Mouse (Mus musculus): ENCODE measurements around the gene Gm10663.

The Gm10663 gene

DNA sequence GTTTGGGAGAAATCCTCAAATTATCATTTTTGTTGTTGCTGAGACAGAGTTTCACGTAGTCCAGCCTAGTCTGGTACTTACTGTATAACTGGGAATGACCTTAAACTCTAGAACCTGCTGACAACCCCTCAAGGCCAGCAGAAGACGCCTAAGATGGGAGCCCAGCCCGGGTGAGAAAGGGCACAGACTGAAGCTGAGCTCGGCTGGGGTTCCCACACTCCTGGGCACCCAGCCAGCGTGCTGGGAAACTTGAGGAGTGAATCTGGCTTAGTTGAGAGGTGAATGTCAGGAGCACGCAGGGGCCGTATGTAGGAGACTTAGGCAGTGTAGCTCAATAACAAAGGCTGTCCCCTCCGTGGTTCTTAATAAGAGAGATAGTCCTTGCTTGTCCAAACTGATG is 12.9 kb downstream of the Gm10663 start:
- no peak for DNase-seq (ENCODE audit: low spot score)

DNA sequence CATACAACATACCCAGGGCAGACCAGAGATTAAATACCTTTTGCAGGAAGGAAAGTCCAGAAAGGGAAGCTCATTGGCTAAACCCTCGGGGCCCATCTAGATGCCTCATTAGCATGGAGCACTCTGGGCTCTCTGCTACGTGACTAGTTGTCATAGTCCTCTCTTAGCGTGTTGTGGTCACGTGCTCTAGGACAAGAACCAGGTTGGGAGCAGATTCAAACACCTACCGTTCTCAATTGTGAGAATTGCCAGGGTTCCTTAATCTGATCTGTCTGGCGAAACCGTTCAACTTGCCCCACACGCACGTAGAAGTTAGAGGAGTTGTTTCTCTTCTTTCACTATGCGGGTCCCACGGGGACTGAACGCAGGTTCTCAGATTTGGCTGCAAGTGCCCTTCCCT is 13.3 kb downstream of the Gm10663 start:
- no peak for DNase-seq (ENCODE audit: low spot score)

DNA sequence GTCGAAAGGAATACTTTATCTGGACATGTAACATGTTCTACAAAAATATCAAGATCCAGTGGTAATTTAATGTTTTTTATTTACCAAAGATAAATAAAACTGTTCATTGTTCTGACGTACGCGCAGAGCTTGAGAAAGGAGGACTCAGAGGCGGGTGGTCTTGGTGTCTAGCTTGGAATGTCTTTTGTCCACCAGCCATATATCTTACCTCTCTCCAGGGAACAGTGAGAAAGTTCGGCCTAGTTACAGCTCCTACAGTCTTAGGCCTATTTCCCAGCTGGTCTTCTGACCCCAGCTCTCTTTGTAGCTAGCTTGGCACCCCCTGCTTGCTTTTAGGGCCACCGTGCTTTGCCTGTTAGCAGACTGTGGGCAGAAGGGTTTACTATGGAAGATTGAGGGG is 14.9 kb downstream of the Gm10663 start:
- DNase-seq (ENCODE audit: low spot score): no peak

DNA sequence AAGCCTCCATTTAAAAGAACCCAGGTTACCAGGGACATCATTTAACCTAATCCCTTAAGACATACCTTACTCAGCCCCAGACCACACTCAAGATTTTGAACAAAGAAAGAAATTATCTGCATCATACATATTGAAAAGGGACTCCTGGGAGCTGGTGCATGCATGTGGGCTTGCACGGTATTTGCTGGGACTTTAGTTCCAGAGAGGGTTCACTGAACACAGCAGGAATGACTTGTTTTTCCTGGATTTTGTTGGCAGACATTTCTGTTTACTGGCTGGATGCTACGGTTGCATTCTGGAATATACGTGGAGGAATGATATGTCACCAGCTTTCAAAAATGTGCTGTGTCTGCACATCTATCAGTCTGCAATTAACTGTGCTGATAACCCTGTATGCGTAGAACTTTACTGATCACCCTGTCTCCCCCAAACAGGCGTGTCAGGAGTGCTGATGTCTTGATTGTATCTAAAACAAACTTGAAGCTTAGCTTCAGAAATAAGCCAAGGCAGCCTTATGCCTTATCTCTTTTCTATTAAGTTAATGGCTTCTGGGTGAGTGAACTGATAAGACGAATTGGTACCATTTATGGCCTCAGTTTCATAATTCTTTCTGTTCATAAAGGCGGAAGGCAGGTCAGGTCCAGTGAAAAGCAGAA is 23.1 kb downstream of the Gm10663 start:
- no peak for DNase-seq (ENCODE audit: low spot score)

DNA sequence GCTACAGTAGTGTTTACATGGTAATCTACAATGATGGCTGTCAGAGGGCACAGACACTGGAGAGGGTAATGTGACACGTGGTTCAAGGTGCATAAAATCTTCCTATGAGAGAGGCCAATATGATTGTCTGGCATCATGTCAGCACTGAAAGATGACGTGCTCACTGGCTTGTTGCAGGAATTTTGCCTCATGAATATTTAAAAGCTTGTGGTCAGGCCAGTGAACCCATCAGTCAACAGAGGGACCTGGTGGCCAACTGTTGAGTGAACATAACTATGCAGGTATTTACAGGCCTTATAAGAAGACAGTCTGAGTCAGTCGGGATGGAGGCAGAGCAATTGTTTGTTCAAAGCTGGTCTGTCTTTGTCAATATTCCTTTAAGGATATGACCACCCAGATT is 24.9 kb downstream of the Gm10663 start:
- DNase-seq (ENCODE audit: low spot score): no peak

DNA sequence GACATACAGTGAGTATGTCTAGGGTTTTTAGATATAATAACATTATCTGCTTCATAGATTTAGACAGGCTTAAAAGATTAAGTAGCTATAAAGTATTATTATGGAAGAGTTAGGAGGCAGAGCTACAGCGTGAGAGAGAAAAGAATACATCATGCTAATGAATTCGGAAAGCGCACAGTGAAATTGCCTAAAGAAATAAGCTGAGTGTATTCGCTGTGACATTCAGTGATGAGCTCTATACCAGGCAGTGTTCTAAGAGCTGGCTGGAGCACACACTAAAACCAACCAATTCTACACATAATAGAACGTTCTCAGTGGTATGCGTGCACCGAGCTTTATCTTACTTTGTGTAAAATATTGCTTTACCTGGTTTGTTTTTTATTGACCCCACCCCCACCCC is 28.8 kb downstream of the Gm10663 start:
- no peak for DNase-seq (ENCODE audit: low spot score)

DNA sequence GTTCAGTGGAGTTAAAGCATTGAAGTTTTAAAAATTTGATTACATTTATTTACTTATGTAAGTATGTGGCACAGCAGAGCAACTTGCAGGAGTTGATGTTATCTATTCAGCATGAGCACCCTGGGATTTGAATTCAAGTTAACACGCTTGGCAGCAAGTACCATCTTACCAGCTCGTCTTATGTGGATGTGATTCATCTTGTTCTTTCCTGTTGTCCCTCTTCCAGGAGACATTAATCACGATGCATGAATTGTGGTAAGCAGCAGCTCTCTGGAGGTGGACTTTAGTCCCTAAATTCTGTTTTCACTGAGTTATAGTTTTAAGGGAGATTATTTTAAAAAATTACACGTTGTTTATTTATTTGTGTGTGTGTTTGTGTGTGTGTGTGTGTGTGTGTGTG is 29.2 kb downstream of the Gm10663 start:
- DNase-seq (ENCODE audit: low spot score): no peak

DNA sequence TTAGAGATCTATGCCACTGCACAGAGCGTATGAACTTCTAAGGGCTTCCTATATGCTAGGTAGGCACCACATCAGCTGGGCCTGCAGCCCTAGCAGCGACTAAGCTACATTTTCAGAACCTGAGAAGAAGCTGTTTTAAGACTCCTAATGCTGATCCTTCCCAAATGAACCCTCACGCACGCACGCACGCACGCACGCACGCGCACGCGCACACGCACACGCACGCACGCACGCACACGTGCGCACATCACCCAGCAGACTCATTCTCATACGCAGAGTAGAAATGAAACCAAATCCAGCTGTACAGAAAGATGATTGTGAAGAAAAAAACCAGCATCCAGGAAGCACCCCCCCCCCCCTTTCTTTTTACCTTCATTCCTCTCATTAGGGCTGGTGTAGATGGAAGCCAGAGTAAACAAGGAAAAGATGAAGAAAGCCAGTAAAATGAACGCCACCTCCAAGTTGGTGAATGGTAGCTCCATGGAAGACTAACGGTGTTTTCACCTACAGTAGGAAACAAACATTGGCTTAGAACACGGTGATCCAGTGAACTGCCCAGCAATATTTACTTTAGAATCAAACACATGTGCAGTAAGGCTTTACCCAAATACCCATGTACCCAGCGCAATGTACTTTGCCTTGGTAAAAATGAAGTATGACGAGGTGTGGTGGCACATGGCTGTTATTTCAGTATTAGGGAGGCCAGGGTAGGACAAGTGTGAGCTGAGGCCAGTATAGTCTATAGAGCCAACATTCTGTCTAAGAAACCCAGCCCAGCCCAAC is 33.3 kb downstream of the Gm10663 start:
- DNase-seq (ENCODE audit: low spot score): no peak

DNA sequence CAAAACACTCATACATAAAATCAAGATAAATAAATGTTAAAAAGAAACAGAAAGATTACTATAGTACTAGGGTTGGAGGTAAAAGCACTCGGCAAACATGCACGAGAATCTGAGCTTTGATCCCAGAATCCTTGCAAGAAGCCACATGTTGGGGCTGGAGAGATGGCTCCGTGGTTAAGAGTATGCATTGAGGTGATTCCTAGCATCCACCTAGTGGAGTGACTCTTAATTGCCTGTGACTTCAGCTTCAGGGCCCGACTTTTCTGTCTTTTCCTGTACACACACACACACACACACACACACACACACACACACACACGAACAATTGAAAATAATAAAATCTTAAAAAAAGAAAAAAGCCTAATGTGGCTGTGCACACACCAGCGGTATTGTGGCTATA is 34.1 kb downstream of the Gm10663 start:
- no peak for DNase-seq (ENCODE audit: low spot score)

DNA sequence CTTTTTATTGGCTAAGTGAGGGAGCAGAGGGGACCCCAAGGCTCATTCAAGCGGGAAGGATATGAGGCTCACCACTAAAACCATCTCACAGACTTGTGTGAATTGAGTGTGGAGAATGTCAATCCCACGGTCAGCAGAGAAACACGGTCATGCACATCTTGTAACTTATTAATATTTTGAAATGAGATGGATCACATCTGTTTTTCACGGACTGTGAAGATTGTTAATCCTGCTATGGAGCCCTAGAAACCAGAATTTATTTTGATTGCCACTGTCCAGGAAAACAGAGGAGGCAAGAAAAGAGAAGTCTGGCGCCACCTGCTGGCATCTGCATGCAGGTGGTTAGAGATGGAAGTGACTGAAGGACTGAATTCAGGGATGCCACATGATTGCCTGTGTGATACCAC is 35.5 kb downstream of the Gm10663 start:
- DNase-seq (ENCODE audit: low spot score): peak; percentile 72

DNA sequence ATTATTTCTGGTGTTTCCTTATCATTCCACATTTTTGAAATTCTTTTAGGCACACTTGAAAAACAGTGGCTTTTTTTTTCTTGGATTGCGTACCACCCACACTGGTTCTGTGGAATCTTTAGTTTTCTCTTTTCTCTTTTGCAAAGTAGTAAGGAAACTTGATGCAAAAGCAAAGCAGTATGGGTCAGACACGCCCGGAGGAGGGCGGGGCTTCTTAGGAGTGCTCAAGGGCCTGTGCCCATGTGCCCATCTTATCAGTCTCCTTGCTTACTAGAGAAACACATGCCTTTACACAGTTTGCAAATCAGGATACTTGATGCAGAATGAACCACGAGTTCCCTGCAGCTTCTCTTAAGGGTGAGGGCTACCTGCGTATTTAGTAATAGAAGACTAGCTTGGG is 37.3 kb downstream of the Gm10663 start:
- no peak for DNase-seq (ENCODE audit: low spot score)

DNA sequence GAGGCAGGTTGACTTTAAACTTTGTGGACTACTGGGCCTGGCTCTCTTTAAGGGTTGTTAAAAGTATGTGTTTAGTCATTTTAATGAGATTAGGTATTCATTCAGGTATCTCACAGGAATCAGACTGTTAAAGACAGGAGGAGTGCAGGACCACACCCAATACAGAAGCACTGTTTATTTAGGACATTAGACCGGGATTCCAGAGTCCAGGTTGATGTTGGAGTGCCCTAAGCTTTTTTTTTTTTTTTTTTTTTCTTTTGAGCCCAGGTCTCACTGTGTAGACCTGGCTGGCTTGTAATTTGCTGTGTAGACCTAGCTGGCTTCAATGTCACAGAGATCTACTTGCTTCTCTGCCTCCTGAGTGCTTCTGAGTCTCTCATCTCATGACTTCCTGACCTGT is 51.2 kb downstream of the Gm10663 start:
- DNase-seq (ENCODE audit: low spot score): no peak

DNA sequence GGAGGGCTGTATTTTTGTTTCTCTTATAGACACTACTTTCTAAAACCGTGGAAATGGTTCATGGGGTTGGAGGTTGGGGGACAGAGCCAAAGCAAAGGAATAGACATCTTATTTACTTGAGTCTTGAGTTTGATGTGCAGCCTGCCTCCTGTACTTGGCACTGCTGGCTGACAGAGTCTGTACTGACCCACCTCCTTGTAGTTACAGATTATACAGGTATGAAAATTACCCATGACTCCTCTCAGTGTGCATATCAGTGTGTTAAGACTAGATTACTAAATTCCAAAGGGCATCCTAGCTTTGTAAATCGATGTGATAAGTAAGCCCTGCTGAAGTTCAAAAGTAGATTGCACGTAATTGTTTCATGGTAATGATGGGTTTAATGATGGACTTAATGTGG is 51.6 kb downstream of the Gm10663 start:
- DNase-seq (ENCODE audit: low spot score): no peak

All from urinary bladder, postnatal 14 days (tissue).